Mouse (Mus musculus) lung, postnatal 10 days (tissue): ENCODE measurements around the gene Exoc8.

Experiments
- DNase-seq: peaks from one replicate; pipeline ENCODE4 v3.0.0; 2021

Gene Exoc8

GRCm38 (mm10) chr8:124897386-124898250 lies at the start of gene Exoc8, which contains the start of gene Sprtn:
Exoc8 (minus strand) TSS chr8:124897705.
Sprtn (plus strand) TSS chr8:124897886.
- peak; percentile 97 for DNase-seq

- DNase-seq, result no peak
These were observed 46.9 kb upstream of the Exoc8 start for GRCm38 (mm10) chr8:124944406-124944805.

DNA sequence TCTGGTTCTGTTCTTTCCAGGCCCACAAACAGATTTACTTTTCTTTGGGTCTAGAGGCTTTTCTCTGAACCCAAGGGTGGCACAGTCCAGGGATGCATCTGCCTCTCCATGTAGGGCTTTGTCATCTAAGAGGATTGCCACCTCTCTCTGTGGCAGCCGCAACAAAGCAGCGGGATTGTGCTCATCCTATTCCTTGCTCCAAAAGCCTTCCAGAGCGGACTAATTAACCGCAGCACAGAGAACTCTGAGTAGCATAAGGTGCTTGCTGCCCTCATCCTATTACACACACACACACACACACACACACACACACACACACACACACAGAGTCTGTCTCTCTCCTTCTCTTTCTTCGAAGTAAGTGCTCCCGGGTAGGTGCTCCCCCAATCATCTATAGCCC lies 46.3 kb upstream of the Exoc8 start:
- DNase-seq, result no peak

DNA sequence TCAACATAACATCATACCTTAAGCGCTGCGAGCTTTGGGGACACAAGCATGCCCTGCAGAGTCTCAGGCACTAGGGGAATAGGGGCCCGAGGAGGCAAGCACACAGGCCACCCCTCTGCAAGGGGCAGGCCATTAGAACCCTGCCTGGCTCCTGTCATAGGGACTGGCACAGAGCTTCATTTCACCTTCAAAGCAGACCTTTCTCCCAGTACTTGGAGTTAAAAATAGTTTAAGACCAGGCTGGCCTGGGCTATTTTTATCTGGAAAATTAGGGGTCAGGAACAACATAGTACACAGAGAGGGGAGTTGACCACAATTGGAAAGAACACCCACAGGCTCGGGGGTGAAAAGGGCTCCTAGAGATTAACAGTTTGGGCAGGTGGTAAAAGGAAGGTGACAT lies 39.8 kb upstream of the Exoc8 start:
- DNase-seq, result no peak

GRCm38 (mm10) chr8:124936699-124937098 lies 39.2 kb upstream of the Exoc8 start:
- no peak for DNase-seq

- peak; percentile 47 for DNase-seq
These were observed 37.6 kb upstream of the Exoc8 start for GRCm38 (mm10) chr8:124935116-124935515.

GRCm38 (mm10) chr8:124932435-124932834 lies 34.9 kb upstream of the Exoc8 start:
- no peak for DNase-seq

GRCm38 (mm10) chr8:124930649-124931048 lies 33.1 kb upstream of the Exoc8 start:
- DNase-seq, result no peak

DNA sequence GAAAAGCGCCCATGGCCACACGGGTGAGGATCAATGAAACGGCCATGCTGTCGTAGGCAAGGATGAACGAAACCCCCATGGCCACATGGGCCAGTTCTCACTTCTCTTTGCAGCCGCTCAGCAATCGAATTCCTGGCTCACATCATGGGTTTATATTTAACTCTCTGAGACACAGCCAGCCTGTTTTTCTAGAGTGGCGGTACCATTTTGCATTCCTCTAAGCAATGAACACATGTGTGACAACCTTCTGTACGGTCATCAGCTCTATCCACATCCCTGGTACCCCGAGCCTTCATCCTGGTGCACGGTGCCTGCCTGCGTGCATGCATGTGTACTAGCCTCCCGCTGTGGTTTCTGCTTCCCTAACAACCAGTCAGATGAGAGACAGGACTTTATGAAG lies 32.6 kb upstream of the Exoc8 start:
- DNase-seq, result no peak

DNA sequence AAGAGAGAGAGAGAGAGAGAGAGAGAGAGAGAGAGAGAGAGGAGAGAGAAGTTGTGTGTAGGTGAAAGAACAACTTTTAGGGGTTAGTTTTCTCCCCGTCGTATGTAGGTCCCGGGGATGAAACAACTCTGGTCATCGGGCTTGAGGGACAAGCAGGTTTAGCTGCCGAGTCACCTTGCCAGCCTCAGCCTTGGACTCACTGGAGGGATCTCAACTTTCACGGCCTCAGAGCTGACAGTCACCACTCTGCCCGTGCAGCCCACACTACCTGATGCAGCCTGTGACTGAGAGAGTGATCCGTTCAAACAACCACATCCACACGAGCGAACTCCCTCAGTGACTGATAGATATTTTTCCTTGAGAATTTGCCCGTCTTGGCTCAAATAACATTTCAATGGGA lies 31.5 kb upstream of the Exoc8 start:
- no peak for DNase-seq

GRCm38 (mm10) chr8:124926351-124926771 lies 28.9 kb upstream of the Exoc8 start:
- peak; percentile 88 for DNase-seq

DNA sequence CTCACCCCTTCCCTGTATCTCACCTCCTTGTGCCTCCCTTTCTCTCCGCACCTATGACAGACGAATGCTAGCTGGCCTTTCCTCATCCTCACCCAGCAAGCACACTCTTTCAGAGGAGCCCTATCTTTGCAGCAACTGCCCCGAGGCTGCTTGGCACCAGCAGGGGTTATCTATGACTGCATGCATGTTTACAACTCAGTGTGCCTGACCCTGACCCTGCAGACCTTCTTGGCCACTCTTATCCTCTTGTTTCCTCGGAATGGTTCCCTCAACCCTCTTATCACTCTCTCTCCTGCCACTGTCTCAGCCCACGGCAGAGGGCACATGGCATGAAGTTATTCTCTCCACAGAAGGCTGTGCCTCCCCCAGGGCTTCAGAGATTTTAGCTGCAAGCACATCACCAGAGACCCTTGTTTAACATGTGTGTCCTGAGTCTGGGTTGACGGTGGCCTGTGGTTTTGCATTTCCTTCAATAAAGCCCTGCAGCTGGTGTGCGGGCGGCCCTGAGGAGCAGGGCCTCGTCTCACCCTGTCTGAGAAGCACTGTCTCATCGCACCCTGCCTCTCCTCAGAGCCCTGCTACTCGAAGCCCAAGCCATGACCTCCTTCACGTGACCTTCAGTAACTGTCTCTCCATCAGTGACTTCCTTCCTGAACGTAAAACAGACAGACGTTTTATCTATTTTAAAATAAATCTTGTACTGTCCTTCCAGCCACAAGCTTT lies 28.2 kb upstream of the Exoc8 start:
- DNase-seq, result peak; percentile 24

GRCm38 (mm10) chr8:124923971-124924652 lies 26.6 kb upstream of the Exoc8 start:
- DNase-seq, result no peak

GRCm38 (mm10) chr8:124922490-124923089 lies 25.1 kb upstream of the Exoc8 start:
- DNase-seq, result no peak

- DNase-seq, result no peak
These were observed 24.1 kb upstream of the Exoc8 start for GRCm38 (mm10) chr8:124921369-124922279.

DNA sequence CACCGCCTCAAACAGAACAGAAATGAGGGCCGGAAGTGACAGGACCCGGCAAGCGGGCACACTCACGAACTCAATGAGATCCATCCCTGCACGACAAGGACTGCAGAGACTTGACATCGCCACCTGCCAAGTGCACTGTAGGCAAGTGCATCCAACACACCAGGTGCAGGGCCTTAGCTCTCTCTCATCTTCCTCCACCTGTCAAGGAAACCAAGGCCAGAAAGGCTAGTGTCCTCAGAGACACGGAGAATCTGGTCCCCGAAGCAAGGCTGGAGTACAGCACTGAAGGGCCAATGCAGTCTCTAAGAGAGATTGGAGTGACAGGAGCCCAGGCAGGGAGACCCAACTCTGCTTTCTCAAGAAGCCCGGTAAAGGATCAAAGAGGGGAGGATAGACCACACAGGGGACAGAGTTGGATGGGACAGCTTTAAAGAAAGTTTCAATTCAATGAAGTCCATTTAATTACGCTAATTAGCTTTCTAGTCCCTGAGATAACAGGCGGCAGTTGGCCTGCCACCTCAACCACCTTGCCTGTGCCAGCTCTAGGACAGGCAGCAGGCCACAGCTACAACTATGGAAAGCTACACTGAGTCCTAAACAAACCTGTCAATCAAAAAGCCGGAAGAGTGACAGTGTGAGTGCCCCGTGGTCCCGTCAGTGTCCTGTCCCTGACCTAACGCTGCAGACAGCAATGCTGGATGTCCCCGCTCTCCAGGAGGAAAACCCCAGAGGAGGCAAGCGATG lies 20.4 kb upstream of the Exoc8 start:
- no peak for DNase-seq

- no peak for DNase-seq
These were observed 16.6 kb upstream of the Exoc8 start for GRCm38 (mm10) chr8:124914061-124914460.

- no peak for DNase-seq
These were observed 14.7 kb upstream of the Exoc8 start for GRCm38 (mm10) chr8:124911938-124912872.

DNA sequence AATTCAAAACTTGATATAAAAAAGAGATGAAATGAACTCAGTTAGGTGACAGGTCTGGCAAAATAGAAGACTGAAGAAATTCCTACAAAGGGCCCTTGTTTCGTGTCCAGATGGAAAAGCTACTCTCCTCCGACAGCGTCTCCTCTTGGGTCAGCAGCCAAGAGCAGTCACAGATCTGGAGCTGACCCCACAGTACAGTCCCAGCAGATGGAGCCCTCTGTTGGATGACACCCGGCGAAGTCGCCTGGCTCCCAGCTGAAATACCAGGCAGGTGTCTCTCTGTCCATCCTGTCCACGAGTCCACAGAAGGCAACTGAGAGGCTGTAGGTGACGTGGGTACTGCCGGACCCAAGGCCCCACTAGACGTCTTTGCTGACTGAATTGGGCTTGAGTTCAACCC lies 12.8 kb upstream of the Exoc8 start:
- DNase-seq, result no peak

DNA sequence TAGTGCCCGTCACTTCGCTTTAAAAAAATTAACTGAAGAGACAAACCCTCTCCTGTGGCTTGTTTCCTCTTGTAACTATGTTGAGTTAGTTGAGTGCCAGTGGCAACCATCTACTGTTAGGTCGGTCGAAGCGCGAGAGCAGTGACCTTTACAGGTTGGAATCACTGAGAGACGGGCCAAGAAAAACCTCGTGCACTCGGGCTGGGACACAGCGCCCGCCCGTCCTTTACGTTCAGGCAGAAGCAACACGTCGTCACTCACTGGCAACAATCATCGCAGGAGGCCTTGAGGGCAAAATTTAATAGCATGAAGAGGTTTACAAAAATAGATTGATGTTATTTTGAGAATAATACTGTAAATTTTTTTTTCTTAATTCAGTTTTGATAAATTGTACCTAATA lies 12.4 kb upstream of the Exoc8 start:
- DNase-seq, result no peak
